Mouse (Mus musculus): ENCODE results near the gene Arhgef10l.

DNA sequence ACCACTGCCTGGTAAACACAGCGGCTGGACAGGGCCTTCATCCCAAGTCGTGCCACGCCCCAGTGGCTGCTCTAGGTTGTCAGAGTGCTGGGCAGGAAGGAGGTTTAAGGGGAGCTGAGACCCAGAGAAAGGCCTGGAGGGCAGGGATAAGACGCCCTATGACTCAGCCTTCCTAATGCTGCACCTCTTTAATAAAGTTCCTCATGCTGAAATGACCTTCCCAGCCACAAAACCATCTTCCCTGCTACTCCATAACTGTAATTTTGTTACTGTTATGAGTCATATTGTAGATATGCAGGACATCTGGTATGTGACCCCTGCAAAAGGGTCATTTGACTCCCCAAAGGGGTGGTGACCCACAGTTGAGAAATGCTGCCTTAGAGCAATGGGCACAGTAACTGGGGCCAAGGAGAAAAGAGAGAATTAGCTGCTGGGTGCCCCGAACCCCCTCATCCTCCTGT is 128.2 kb downstream of the Arhgef10l start:
- TF ChIP-seq CTCF (IDR thresholded peaks at IDR 0.05; ENCODE audit: borderline replicate concordance, control insufficient read depth, extremely low read depth, insufficient read depth, low read length, poor library complexity) (no peak), POLR2A (IDR thresholded peaks at IDR 0.05; ENCODE audit: control insufficient read depth, extremely low read depth, insufficient read depth, low read length, poor library complexity) (no peak)

All from thymus, adult 2 months (tissue).